Mouse (Mus musculus) forebrain, embryonic 16.5 days (tissue): Measurements from ENCODE around the gene Bcor. TPM values are rescaled to one million over a fixed set of nuclear protein-coding genes. Genes with fewer than 3 reads are reported as not detected.

Experiments
- ATAC-seq: fragments of 200-750 bp; cut with Nextera tagmentation; 2 replicates; pipeline ENCODE4 v1.8.0; 2017; ENCODE audit warnings: mild to moderate bottlenecking, moderate library complexity
- H3K27ac ChIP-seq: fragments of 300-500 bp; sonication (generic); 2 replicates; pipeline ENCODE4 v1.5.1; 2014; ENCODE audit warnings: low read length, control low read depth
- H3K27me3 ChIP-seq: fragments of 300-500 bp; sonication (generic); replicated peaks from 2 replicates; pipeline ENCODE4 v1.6.1; 2014; ENCODE audit warnings: low read length; ENCODE audit not compliant: control insufficient read depth, insufficient read depth
- H3K36me3 ChIP-seq: fragments of 300-500 bp; sonication (generic); 2 replicates; pipeline ENCODE4 v1.6.1; 2014; ENCODE audit not compliant: control insufficient read depth, insufficient read depth
- H3K4me1 ChIP-seq: fragments of 300-500 bp; sonication (generic); replicated peaks from 2 replicates; pipeline ENCODE4 v1.6.1; 2014; ENCODE audit warnings: low read length; ENCODE audit not compliant: control insufficient read depth, insufficient read depth
- H3K4me2 ChIP-seq: fragments of 300-500 bp; sonication (generic); 2 replicates; pipeline ENCODE4 v1.6.1; 2014; ENCODE audit warnings: mild to moderate bottlenecking, low read length, control low read depth
- H3K4me3 ChIP-seq: fragments of 300-500 bp; sonication (generic); replicated peaks from 2 replicates; pipeline ENCODE4 v1.5.1; 2014; ENCODE audit warnings: mild to moderate bottlenecking, low read length, control low read depth
- H3K9ac ChIP-seq: fragments of 300-500 bp; sonication (generic); replicated peaks from 2 replicates; pipeline ENCODE4 v1.6.1; 2014; ENCODE audit warnings: low read depth, low read length, control low read depth
- H3K9me3 ChIP-seq: fragments of 300-500 bp; sonication (generic); 2 replicates; pipeline ENCODE4 v1.6.1; 2016; ENCODE audit warnings: low read length; ENCODE audit not compliant: control insufficient read depth
- WGBS: fragments of 180-500 bp; shearing (Covaris S2); extraction: QIAGEN DNeasy Blood & Tissue Kit; methylation state at CpG from one replicate; pipeline ENCODE4 v1.1.7; 2014; 5-methylcytosine and 5-hydroxymethylcytosine counted together
- polyA plus RNA-seq: library from polyadenylated mRNA; unstranded; fragments of >200 nt; fragmentation: Nextera tagmentation; extraction: Ambion mirVana; gene quantifications from 2 replicates; pipeline ENCODE4 v1.2.1, GENCODE M21; 2015

Bcor gene
- polyA plus RNA-seq, 1 experiment from 2014 or later, result 18.1 TPM

DNA sequence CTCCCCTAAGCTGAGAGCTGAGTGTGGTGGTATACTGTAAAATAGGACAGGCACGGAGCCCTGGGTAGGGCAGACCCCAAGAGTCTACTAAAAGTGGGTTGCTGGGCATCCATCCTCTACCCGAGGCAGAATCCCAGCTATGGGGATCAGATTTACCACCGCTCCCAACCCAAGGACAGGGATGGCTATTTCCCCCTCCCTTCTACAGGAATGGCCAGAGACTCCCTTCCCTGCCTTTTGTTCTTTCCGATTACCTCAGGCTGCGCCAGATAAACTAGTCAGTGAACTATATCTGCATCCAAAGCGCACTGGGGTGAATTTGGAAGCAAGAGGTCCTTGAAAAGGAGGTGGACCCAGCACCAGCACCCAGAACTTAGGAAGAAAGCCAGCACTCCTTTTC lies 93.1 kb downstream of the Bcor start:
- ATAC-seq, result no peak
- Histone ChIP-seq H3K4me2 (peak overlapping the region; percentile 19), H3K9me3 (no peaks in the 10 kb centered on the region), H3K9ac (0 out of 2 replicates have a peak overlapping the region, but pooled peaks have one; percentile 25), H3K4me1 (peaks cover 83% of the 10 kb centered on the region), H3K27ac (no peak overlapping the region), H3K4me3 (no peak overlapping the region), H3K27me3 (no peaks in the 10 kb centered on the region; the same call in 1 of the 2 replicates), H3K36me3 (no peaks in the 10 kb centered on the region)
- 6% methylated on average over 6 of the region's 6 CpGs for WGBS

DNA sequence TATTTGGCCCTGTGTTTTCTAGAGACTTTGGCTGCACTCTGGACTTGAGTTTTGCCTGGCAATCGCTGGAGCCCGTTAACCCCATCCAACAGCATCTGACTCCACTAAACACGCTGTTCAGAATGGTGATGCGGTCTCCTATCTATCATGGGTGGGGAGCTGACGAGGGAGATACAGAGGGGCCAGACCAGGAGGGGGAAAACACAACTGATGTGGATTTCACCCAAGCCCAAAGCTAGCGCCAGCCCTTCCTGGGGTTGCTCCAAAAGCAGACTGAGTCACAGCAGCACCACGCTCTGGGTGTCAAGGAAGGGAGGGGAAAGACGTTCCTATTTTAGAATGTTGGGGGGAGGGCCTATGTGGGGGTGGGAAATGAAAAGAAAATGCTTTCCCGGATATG lies 94.4 kb downstream of the Bcor start:
- Histone ChIP-seq H3K4me3 (no peak overlapping the region), H3K27ac (no peak overlapping the region), H3K27me3 (no peaks in the 10 kb centered on the region; the same call in 1 of the 2 replicates), H3K9ac (no peak overlapping the region), H3K4me1 (peaks cover 82% of the 10 kb centered on the region), H3K9me3 (no peaks in the 10 kb centered on the region), H3K4me2 (no peak overlapping the region), H3K36me3 (no peaks in the 10 kb centered on the region)
- WGBS, result 35% methylated on average over 9 of the region's 9 CpGs
- ATAC-seq, result no peak

DNA sequence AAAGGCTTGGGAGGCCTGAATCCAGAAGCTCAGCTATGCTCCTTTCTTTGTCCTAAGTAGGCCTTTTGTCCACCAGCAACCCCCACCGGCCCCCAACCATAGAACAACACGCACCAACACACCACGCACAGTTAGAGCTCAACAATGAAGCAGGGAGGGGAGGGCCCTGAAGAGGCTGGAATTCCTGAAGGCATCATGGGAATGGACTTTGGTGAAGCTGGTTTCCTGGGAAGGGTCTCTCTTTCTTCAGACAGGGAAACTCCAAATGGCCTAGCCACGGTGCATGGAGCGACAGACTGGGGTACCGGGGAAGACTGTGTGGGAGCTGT lies 97.3 kb downstream of the Bcor start:
- 17% methylated on average over 6 of the region's 6 CpGs for WGBS
- H3K9ac ChIP-seq, result no peak overlapping the region; the same call in 1 of the 2 replicates
- no peaks in the 10 kb centered on the region for H3K27me3 ChIP-seq
- H3K27ac ChIP-seq, result peak overlapping the region; percentile 75
- H3K9me3 ChIP-seq, result no peaks in the 10 kb centered on the region
- H3K4me2 ChIP-seq, result no peak overlapping the region; the same call in 1 of the 2 replicates
- H3K36me3 ChIP-seq, result 0 out of 2 replicates have a peak, but pooled peaks cover 2% of the 10 kb centered on the region
- ATAC-seq, result no peak
- H3K4me3 ChIP-seq, result no peak overlapping the region
- peaks cover 56% of the 10 kb centered on the region for H3K4me1 ChIP-seq

DNA sequence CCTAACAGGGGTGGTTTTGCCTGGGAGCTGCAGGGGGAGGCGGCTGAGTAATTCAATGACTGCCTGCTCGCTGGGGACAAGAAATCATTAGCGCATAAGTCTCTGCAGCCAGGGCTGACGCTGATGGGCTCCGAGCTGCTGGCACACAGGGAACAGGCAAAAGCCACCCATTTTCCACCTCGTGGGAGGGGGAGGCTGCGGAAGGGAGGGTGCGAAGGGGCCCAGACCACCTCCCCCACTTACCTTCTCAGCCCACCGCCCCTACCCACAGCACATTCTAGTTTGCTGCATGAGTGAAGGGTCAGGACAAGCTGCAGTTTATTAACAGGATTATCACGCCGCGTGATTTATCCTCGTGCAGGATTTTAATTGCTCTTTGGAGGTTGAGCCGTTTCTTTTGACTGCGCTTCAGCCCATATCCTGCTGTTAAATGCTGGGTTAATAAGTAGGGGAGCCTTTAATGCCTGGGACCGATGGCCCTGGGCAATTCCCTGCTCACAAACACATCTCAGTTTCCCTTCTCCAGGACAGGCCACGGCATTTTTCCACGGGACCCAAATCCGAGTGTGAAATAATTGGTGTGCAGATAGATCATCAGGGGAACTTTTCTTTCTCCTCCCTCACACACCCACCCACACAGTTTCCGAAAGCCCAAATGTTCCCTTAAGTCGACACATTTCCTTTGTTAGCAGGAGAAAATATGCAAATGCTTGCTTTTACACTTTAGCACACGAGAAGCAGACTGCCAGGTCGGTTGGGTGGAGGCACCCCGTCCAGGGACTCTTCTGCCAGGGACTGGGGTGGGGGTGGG lies 97.8 kb downstream of the Bcor start:
- Histone ChIP-seq H3K27ac (peak overlapping the region; percentile 75), H3K4me2 (peak overlapping the region; percentile 17), H3K27me3 (no peaks in the 10 kb centered on the region), H3K4me3 (no peak overlapping the region), H3K9me3 (no peaks in the 10 kb centered on the region), H3K36me3 (0 out of 2 replicates have a peak, but pooled peaks cover 2% of the 10 kb centered on the region), H3K4me1 (peaks cover 50% of the 10 kb centered on the region), H3K9ac (peak overlapping the region; percentile 32; the same call in 1 of the 2 replicates)
- peak; percentile 22; the same call in 1 of the 2 replicates for ATAC-seq
- WGBS, result 7% methylated on average over 24 of the region's 24 CpGs

DNA sequence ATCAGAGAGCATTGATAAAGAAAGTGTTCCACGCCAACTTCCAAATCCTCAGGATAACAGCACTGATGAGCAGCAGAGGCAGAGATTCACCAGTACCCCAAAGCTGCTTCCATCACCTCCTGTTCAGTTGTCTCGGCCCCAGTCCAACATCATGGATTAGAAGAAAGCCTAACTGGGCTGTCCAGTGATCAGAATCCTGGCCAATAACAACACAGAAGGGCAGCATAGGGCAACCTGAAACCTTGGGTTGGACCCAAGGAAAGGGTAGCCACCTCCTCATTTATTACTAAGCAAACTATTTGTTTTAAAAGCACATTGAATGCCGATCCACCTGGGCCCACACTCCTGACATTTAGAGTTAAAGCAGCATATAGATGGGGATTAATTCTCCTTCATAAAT lies 99.3 kb downstream of the Bcor start:
- H3K9me3 ChIP-seq, result no peaks in the 10 kb centered on the region
- H3K4me1 ChIP-seq, result peaks cover 35% of the 10 kb centered on the region
- no peak for ATAC-seq
- WGBS, result 72% methylated on average over 3 of the region's 3 CpGs
- no peak overlapping the region for H3K4me2 ChIP-seq
- H3K27ac ChIP-seq, result no peak overlapping the region
- H3K36me3 ChIP-seq, result peaks cover 2% of the 10 kb centered on the region; the same call in 1 of the 2 replicates
- H3K9ac ChIP-seq, result no peak overlapping the region
- H3K4me3 ChIP-seq, result no peak overlapping the region
- H3K27me3 ChIP-seq, result no peaks in the 10 kb centered on the region

DNA sequence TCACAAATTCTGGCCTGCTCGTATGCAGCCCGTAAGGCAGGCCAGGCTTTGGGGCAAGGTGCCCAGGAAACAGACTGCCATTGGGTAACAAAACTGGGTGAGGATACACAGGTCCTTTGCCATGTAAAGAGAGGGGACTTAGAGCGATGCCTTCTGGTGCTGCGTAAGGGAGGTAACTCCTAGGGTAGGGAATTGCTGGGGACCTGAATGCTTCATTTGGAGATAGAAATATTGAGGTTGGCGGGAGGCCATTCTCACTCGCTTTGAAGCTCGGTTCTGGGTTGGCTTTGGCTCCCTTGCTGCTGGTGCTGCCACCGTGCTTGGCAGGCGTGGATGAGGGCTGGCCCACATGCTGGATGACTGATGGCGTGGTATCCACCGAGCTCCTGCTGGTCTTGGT lies 102.9 kb downstream of the Bcor start:
- WGBS, result 68% methylated on average over 11 of the region's 11 CpGs
- Histone ChIP-seq H3K4me3 (no peak overlapping the region), H3K4me1 (peaks cover 9% of the 10 kb centered on the region), H3K27me3 (no peaks in the 10 kb centered on the region), H3K4me2 (no peak overlapping the region), H3K9me3 (no peaks in the 10 kb centered on the region), H3K36me3 (peaks cover 2% of the 10 kb centered on the region; the same call in 1 of the 2 replicates), H3K27ac (no peak overlapping the region), H3K9ac (no peak overlapping the region)
- ATAC-seq, result peak; percentile 38; the same call in 1 of the 2 replicates

DNA sequence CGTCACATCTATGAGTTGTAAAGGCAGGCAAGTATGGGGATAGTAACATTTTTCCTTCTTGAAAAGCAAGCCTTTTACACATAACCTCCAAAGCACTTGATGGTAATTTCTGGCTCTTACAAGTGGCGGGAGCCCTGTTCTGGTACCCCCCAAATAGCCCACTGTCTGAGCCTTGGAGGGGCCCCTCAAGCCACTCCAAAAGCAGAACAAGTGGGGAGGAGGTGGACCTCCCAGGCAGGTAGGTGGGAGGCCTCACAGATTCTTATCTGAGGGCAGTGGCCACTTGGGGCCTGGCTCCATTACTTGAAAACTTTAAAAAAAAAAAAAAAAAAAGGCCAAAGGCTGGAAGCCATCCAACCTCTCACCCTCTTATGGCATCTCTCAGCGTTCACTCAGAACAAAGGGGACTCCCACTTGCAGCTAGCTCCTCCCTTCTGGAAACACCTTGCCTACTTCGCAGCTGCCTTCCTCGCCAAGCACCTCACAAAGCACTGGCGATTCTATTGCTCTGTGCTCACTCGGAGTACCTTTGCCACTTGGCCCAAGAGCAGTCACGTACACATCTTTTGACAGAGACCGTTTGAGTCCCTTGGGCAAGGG lies 106.7 kb downstream of the Bcor start:
- peaks cover 1% of the 10 kb centered on the region; the same call in 1 of the 2 replicates for H3K36me3 ChIP-seq
- no peak overlapping the region for H3K4me2 ChIP-seq
- H3K27me3 ChIP-seq, result no peaks in the 10 kb centered on the region
- no peaks in the 10 kb centered on the region for H3K9me3 ChIP-seq
- no peak for ATAC-seq
- H3K27ac ChIP-seq, result no peak overlapping the region
- WGBS, result 65% methylated on average over 9 of the region's 9 CpGs
- H3K9ac ChIP-seq, result no peak overlapping the region
- H3K4me3 ChIP-seq, result no peak overlapping the region
- H3K4me1 ChIP-seq, result peaks cover under 1% of the 10 kb centered on the region; the same call in 1 of the 2 replicates

DNA sequence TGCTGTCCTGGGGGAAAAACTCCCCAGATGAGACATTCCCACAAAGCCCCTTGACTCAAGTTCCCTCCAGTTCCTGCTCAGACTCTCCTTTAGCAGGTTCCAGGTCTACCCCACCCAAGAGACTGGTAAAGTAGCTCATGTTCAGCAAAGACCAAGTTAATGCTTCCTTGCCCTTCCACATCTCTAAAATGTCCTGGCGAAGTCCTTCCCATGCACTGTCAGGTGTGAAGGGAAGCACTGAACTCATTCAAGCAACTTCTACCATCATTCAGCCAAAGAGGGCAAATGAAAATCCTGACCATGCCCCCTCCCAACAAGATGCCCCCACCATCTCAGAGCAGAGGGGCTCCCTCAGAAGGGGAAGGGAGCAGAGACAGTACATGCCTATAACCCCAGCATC lies 107.5 kb downstream of the Bcor start:
- Histone ChIP-seq H3K36me3 (no peaks in the 10 kb centered on the region; the same call in 1 of the 2 replicates), H3K27me3 (no peaks in the 10 kb centered on the region), H3K9me3 (no peaks in the 10 kb centered on the region), H3K4me1 (peaks cover 6% of the 10 kb centered on the region), H3K9ac (no peak overlapping the region), H3K4me2 (no peak overlapping the region), H3K4me3 (no peak overlapping the region), H3K27ac (no peak overlapping the region)
- WGBS, result 96% methylated on average over 1 of the region's 1 CpGs
- ATAC-seq, result no peak

DNA sequence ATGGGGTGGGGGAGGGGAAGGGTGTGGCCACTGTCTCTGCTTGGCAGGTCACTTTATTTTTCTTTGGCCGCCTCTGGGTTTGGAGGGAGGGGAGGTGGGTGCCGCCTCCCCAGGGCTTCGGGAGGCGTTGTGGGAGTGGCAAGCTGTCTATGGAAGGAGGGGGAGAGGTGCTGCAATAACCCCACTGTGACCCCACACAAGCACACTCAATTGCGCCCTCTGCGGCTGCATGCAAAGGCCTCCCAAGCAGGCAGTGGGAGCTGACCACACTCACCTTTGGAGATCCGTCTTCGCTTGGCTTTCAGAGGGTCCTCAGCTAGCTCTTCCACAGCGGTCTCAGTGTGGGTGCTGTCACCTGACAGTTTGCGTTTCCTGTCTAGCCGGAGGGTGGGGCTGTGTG lies 111.4 kb downstream of the Bcor start:
- Histone ChIP-seq H3K4me2 (no peak overlapping the region), H3K36me3 (no peaks in the 10 kb centered on the region), H3K9me3 (no peaks in the 10 kb centered on the region), H3K9ac (no peak overlapping the region), H3K27me3 (no peaks in the 10 kb centered on the region), H3K27ac (no peak overlapping the region), H3K4me3 (no peak overlapping the region), H3K4me1 (peaks cover 15% of the 10 kb centered on the region)
- ATAC-seq, result no peak
- 61% methylated on average over 10 of the region's 11 CpGs for WGBS
